Mouse (Mus musculus) midbrain, embryonic 14.5 days (tissue): ENCODE data around the gene Ccdc34. TPM values are rescaled to one million over a fixed set of nuclear protein-coding genes. Genes with fewer than 3 reads are reported as not detected.

Experiments
- ATAC-seq: fragments of 200-750 bp; cut with Nextera tagmentation; 2 replicates; pipeline ENCODE4 v1.8.0; 2017; ENCODE audit warnings: moderate number of reproducible peaks, moderate library complexity; ENCODE audit not compliant: low FRiP score, low TSS enrichment
- DNase-seq: peaks from one replicate; pipeline ENCODE4 v3.0.0-alpha.2; 2015
- H3K27ac ChIP-seq: fragments of 300-500 bp; sonication (generic); replicated peaks from 2 replicates; pipeline ENCODE4 v1.5.1; 2014; ENCODE audit warnings: mild to moderate bottlenecking, low read depth, low read length, moderate library complexity
- H3K27me3 ChIP-seq: fragments of 300-500 bp; sonication (generic); 2 replicates; pipeline ENCODE4 v1.6.1; 2014; ENCODE audit warnings: low read length, control low read depth, mixed read lengths; ENCODE audit not compliant: control insufficient read depth, insufficient read depth
- H3K36me3 ChIP-seq: fragments of 300-500 bp; sonication (generic); 2 replicates; pipeline ENCODE4 v1.6.1; 2014; ENCODE audit warnings: low read length, control low read depth; ENCODE audit not compliant: control insufficient read depth, insufficient read depth
- H3K4me1 ChIP-seq: fragments of 300-500 bp; sonication (generic); 2 replicates; pipeline ENCODE4 v1.6.1; 2014; ENCODE audit warnings: mild to moderate bottlenecking, antibody characterized with exemption, low read length, control low read depth; ENCODE audit not compliant: control insufficient read depth, insufficient read depth
- H3K4me2 ChIP-seq: fragments of 300-500 bp; sonication (generic); 2 replicates; pipeline ENCODE4 v1.6.1; 2014; ENCODE audit warnings: mild to moderate bottlenecking, low read length, moderate library complexity
- H3K4me3 ChIP-seq: fragments of 300-500 bp; sonication (generic); replicated peaks from 2 replicates; pipeline ENCODE4 v1.5.1; 2014; ENCODE audit warnings: low read depth, low read length
- H3K9ac ChIP-seq: fragments of 300-500 bp; sonication (generic); replicated peaks from 2 replicates; pipeline ENCODE4 v1.6.1; 2014; ENCODE audit warnings: mild to moderate bottlenecking, low read length, moderate library complexity
- H3K9me3 ChIP-seq: fragments of 300-500 bp; sonication (generic); 2 replicates; pipeline ENCODE4 v1.6.1; 2016; ENCODE audit warnings: low read length, control low read depth, mixed read lengths; ENCODE audit not compliant: control insufficient read depth
- WGBS: fragments of 180-500 bp; shearing (Covaris S2); extraction: QIAGEN DNeasy Blood & Tissue Kit; methylation state at CpG from one replicate; pipeline ENCODE4 v1.1.7; 2014; 5-methylcytosine and 5-hydroxymethylcytosine counted together
- polyA plus RNA-seq: library from polyadenylated mRNA; unstranded; fragments of >200 nt; fragmentation: Nextera tagmentation; extraction: Ambion mirVana; gene quantifications from 2 replicates; pipeline ENCODE4 v1.2.1, GENCODE M21; 2014

The Ccdc34 gene
- polyA plus RNA-seq, 1 experiment from 2014 or later = 30.1 TPM

GRCm38 (mm10) chr2:110182248-110182647 lies 164.6 kb downstream of the Ccdc34 start:
- peaks cover 10% of the 10 kb centered on the region for H3K4me1 ChIP-seq
- no peaks in the 10 kb centered on the region for H3K36me3 ChIP-seq
- no peak overlapping the region for H3K4me3 ChIP-seq
- no peak overlapping the region for H3K4me2 ChIP-seq
- no peak overlapping the region for H3K9ac ChIP-seq
- H3K27ac ChIP-seq = no peak overlapping the region
- 53% methylated on average over 6 of the region's 6 CpGs for WGBS
- H3K9me3 ChIP-seq = no peaks in the 10 kb centered on the region
- ATAC-seq (no peak), DNase-seq (no peak)
- H3K27me3 ChIP-seq = no peaks in the 10 kb centered on the region

- DNase-seq (no peak), ATAC-seq (no peak)
- no peak overlapping the region for H3K4me3 ChIP-seq
- no peak overlapping the region for H3K4me2 ChIP-seq
- peaks cover 7% of the 10 kb centered on the region for H3K4me1 ChIP-seq
- no peaks in the 10 kb centered on the region for H3K9me3 ChIP-seq
- WGBS = 34% methylated on average over 4 of the region's 4 CpGs
- H3K9ac ChIP-seq = no peak overlapping the region
- no peaks in the 10 kb centered on the region for H3K36me3 ChIP-seq
- H3K27ac ChIP-seq = no peak overlapping the region
- H3K27me3 ChIP-seq = no peaks in the 10 kb centered on the region
Observed at GRCm38 (mm10) chr2:110182795-110183486, 165.3 kb downstream of the Ccdc34 start.

DNA sequence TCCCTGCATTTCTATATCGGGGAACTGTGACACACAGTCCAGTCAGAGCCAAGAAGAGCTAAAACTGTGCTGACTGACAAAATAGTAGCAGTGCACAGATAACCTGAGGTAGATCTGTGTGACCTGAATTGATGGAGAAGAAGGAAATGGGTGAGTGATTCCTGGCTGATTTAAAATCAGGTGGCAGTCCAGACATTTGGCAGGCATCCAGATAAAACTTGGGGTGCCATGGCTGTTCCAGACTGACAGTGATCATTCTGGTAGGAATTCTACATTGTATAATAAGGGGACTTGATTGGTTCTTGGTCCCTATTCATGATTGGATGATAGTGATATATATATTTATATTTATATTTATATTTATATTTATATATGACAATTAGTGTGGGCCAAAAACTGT lies 166.5 kb downstream of the Ccdc34 start:
- H3K27ac ChIP-seq = no peak overlapping the region
- WGBS = 100% methylated on average over 1 of the region's 1 CpGs
- no peak overlapping the region for H3K9ac ChIP-seq
- H3K4me3 ChIP-seq = no peak overlapping the region
- no peak overlapping the region for H3K4me2 ChIP-seq
- H3K27me3 ChIP-seq = no peaks in the 10 kb centered on the region
- no peak for DNase-seq
- H3K36me3 ChIP-seq = no peaks in the 10 kb centered on the region
- peaks cover 7% of the 10 kb centered on the region for H3K4me1 ChIP-seq
- ATAC-seq = no peak
- H3K9me3 ChIP-seq = no peaks in the 10 kb centered on the region

DNA sequence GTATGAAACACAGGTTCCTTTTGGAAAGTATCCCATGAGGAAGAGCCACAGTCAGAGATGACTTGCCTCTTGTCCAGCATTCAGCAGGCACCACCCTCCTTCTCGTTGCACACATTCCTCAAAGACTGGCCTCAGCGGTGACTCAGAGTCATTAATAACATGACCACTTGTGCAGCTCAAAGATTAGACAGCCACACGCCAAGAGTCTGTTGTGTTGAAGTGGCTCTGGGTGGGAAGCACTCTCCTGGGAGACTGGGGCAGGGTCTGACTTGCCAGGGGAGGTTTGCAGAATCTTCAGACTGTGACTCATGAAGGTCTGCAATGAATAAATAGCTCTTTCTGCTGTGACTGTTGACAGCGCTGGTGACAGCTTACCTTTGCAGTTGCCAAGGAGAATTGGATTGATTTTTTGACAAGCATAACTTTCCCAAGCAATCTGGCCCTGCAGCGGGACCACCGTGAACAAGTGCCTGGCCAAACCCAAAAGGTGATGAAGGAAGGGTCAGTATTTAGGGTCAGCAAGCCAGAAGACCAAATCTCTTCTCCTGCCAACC lies 168.9 kb downstream of the Ccdc34 start:
- H3K4me2 ChIP-seq = no peak overlapping the region
- no peaks in the 10 kb centered on the region for H3K4me1 ChIP-seq
- no peak overlapping the region for H3K27ac ChIP-seq
- ATAC-seq = no peak
- no peaks in the 10 kb centered on the region for H3K36me3 ChIP-seq
- DNase-seq = no peak
- H3K4me3 ChIP-seq = no peak overlapping the region
- no peaks in the 10 kb centered on the region for H3K27me3 ChIP-seq
- 63% methylated on average over 6 of the region's 6 CpGs for WGBS
- no peak overlapping the region for H3K9ac ChIP-seq
- H3K9me3 ChIP-seq = no peaks in the 10 kb centered on the region

DNA sequence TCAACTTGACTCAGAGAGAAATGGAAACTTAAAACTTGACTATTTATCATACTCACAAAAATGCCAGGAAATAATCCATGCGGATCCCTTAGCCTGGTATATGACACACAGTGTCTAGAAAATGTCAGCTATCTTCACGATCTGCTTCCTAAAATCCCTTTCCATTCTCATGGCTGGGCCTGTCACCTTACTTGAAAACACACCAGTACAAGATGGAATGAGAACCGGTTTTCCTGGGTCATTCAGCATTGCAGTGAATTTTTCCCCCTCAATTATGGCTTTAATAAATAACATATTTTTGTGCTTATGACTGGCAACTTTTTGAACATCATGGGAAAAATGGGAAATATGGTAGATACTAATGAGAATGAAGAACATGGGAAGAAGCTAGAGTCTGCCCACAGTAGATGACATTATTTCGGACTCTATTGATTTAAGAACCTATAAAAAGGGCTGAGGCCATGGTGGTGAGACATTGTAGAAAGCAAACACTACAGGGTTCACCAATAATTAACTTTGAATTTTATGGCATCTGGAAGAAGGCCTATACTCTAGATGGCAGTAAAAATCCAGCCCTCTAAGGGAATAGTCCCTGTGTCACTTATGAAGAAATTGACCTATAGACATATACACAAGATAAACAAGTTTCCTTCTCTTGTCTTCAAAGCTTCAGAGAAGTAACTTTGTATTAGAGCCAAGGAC lies 171.2 kb downstream of the Ccdc34 start:
- no peak overlapping the region for H3K9ac ChIP-seq
- no peaks in the 10 kb centered on the region for H3K36me3 ChIP-seq
- peaks cover 14% of the 10 kb centered on the region for H3K4me1 ChIP-seq
- H3K4me3 ChIP-seq = no peak overlapping the region
- H3K27me3 ChIP-seq = no peaks in the 10 kb centered on the region
- 89% methylated on average over 4 of the region's 4 CpGs for WGBS
- H3K27ac ChIP-seq = no peak overlapping the region
- DNase-seq (no peak), ATAC-seq (no peak)
- H3K9me3 ChIP-seq = no peaks in the 10 kb centered on the region
- no peak overlapping the region for H3K4me2 ChIP-seq

- Histone ChIP-seq H3K27ac (no peak overlapping the region), H3K4me2 (no peak overlapping the region), H3K9ac (no peak overlapping the region), H3K27me3 (no peaks in the 10 kb centered on the region), H3K36me3 (no peaks in the 10 kb centered on the region), H3K4me3 (no peak overlapping the region), H3K9me3 (no peaks in the 10 kb centered on the region), H3K4me1 (peaks cover 14% of the 10 kb centered on the region)
- no peak for ATAC-seq
- DNase-seq = no peak
- 97% methylated on average over 2 of the region's 2 CpGs for WGBS
Observed at GRCm38 (mm10) chr2:110190416-110190815, 172.8 kb downstream of the Ccdc34 start.

DNA sequence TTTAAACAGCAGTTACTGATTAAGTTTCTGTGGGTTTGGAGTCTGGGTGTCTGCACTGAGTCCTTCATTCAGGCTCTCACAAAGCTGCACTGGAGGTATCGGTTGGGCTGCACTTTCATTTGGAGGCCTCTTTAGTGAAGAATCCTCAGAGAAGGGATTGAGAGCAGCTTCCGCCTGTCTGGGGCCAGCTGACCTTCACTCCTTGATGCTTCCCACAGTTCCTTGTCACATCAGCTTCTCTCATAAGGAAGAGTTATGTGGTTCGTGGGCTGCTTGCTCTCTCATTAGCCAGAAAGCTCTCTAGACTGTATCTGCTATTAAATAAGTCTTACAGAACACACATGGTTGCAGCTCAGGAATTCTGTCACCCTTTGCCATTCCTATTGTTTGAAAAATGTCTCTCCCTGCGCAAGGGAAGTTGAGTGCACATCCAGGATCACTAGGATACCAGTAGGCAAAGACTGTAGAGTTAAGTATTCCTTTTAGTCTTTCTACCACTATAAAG lies 173.6 kb downstream of the Ccdc34 start:
- no peak for ATAC-seq

DNA sequence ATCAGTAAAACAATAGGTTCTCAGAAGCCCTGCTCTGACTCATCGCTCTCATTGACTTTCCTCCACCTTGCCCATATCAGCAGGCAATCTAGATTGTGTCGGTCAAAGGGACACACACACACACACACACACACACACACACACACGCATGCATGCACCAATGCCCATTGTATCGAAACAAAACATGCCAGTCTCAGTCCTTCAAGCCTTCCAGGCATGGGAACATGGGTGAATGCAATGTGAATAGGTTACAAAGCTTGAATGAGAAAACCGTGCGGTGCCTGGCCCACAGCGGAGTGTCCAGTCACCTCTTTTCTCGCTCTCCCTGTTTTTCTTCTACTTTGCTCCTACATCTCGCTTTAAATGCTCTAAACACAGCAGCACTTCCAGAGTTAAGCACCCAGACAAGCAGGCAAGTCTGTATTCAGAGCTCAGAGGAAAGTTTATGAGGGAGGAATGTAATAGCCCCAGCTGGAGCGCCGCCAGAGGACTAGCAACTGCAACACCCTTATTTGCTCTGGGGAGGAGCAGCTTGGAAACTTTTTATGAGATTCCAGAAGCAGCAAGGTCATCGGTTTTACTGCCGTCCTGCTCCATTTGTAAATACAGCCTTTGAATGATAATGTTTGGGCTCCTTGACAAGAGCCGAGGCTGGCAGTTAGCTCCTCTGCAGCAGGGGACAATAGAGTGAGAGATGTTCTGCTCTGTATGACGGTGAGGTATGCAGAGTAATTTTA lies 174.5 kb downstream of the Ccdc34 start:
- H3K9ac ChIP-seq = no peak overlapping the region
- peaks cover 14% of the 10 kb centered on the region for H3K4me1 ChIP-seq
- no peaks in the 10 kb centered on the region for H3K9me3 ChIP-seq
- ATAC-seq (peak; percentile 49; the same call in 1 of the 2 replicates), DNase-seq (peak; percentile 61)
- WGBS = 7% methylated on average over 15 of the region's 15 CpGs
- H3K27me3 ChIP-seq = no peaks in the 10 kb centered on the region
- H3K27ac ChIP-seq = no peak overlapping the region
- no peak overlapping the region for H3K4me3 ChIP-seq
- peak overlapping the region; percentile 32 for H3K4me2 ChIP-seq
- no peaks in the 10 kb centered on the region for H3K36me3 ChIP-seq

More for the DNA sequence above, 173.6 kb downstream of the Ccdc34 start:
- Histone ChIP-seq H3K27me3 (no peaks in the 10 kb centered on the region), H3K9ac (no peak overlapping the region), H3K27ac (no peak overlapping the region), H3K36me3 (no peaks in the 10 kb centered on the region), H3K4me2 (no peak overlapping the region), H3K9me3 (no peaks in the 10 kb centered on the region), H3K4me1 (peaks cover 14% of the 10 kb centered on the region), H3K4me3 (no peak overlapping the region)
- DNase-seq = no peak
- 49% methylated on average over 4 of the region's 4 CpGs for WGBS
